Mouse (Mus musculus) liver, adult 2 months (tissue): ENCODE measurements at regions not wholly inside any gene's neighbourhood (a gene's known extent, or its start where the extent isn't known, plus 50 kb on each side); places are given as distances from the start of the nearest gene placed in this dataset.
"Not testable (repeated sequence)": the region's sequence is repeated elsewhere in the genome, so short reads cannot be mapped to it uniquely, and the experiment has no call there.

Source experiments
- CTCF ChIP-seq: fragments of 200-500 bp; IDR thresholded peaks from 2 replicates; pipeline ENCODE4 v1.5.1; 2011; ENCODE audit warnings: low read depth, low read length, control low read depth
- POLR2A ChIP-seq: fragments of 200-500 bp; IDR thresholded peaks from 2 replicates; pipeline ENCODE4 v1.6.1; 2011; ENCODE audit warnings: low read length, control low read depth; ENCODE audit not compliant: insufficient read depth; ENCODE audit errors: extremely low read depth

- not testable (repeated sequence) for TF ChIP-seq CTCF, POLR2A
These were observed 365.8 kb upstream of the Id2 start for GRCm38 (mm10) chr12:25462690-25463089.
